Mouse (Mus musculus) hindbrain, embryonic 13.5 days (tissue): Measurements from ENCODE around the gene Tex14. TPM values are rescaled to one million over a fixed set of nuclear protein-coding genes. Genes with fewer than 3 reads are reported as not detected.

Experiments
- ATAC-seq: fragments of 200-750 bp; cut with Nextera tagmentation; 2 replicates; pipeline ENCODE4 v1.8.0; 2017; ENCODE audit warnings: moderate TSS enrichment; ENCODE audit not compliant: low FRiP score
- H3K27ac ChIP-seq: fragments of 300-500 bp; sonication (generic); 2 replicates; pipeline ENCODE4 v1.5.1; 2015; ENCODE audit warnings: inconsistent platforms, mild to moderate bottlenecking, moderate library complexity
- H3K27me3 ChIP-seq: fragments of 300-500 bp; sonication (generic); 2 replicates; pipeline ENCODE4 v1.6.1; 2015; ENCODE audit warnings: mild to moderate bottlenecking, inconsistent platforms
- H3K36me3 ChIP-seq: fragments of 300-500 bp; sonication (generic); 2 replicates; pipeline ENCODE4 v1.6.1; 2015; ENCODE audit warnings: mild to moderate bottlenecking, inconsistent platforms
- H3K4me1 ChIP-seq: fragments of 300-500 bp; sonication (generic); replicated peaks from 2 replicates; pipeline ENCODE4 v1.6.1; 2015; ENCODE audit warnings: inconsistent platforms
- H3K4me2 ChIP-seq: fragments of 300-500 bp; sonication (generic); 2 replicates; pipeline ENCODE4 v1.6.1; 2015; ENCODE audit warnings: inconsistent platforms, mild to moderate bottlenecking, moderate library complexity
- H3K4me3 ChIP-seq: fragments of 300-500 bp; sonication (generic); 2 replicates; pipeline ENCODE4 v1.5.1; 2015; ENCODE audit warnings: mild to moderate bottlenecking, inconsistent platforms
- H3K9ac ChIP-seq: fragments of 300-500 bp; sonication (generic); 2 replicates; pipeline ENCODE4 v1.6.1; 2015; ENCODE audit warnings: mild to moderate bottlenecking, inconsistent platforms
- H3K9me3 ChIP-seq: fragments of 300-500 bp; sonication (generic); 2 replicates; pipeline ENCODE4 v1.6.1; 2016; ENCODE audit warnings: inconsistent platforms
- WGBS: fragments of 180-500 bp; shearing (Covaris S2); methylation state at CpG from one replicate; pipeline ENCODE4 v1.1.7; 2015; 5-methylcytosine and 5-hydroxymethylcytosine counted together
- polyA plus RNA-seq: library from polyadenylated mRNA; unstranded; fragments of >200 nt; fragmentation: Nextera tagmentation; extraction: Ambion mirVana; gene quantifications from 2 replicates; pipeline ENCODE4 v1.2.1, GENCODE M21; 2015

Tex14 gene
- polyA plus RNA-seq, 1 experiment from 2014 or later: 1.00 TPM

- peak overlapping the region; percentile 90 for H3K4me3 ChIP-seq
- WGBS: 46% methylated on average over 2 of the region's 2 CpGs
- H3K36me3 ChIP-seq: peaks cover 46% of the 10 kb centered on the region
- peak overlapping the region; percentile 94 for H3K27ac ChIP-seq
- H3K27me3 ChIP-seq: no peaks in the 10 kb centered on the region
- ATAC-seq: no peak
- H3K4me1 ChIP-seq: peaks cover 48% of the 10 kb centered on the region
- peak overlapping the region; percentile 83 for H3K4me2 ChIP-seq
- H3K9me3 ChIP-seq: no peaks in the 10 kb centered on the region
- H3K9ac ChIP-seq: peak overlapping the region; percentile 99
Measured at GRCm38 (mm10) chr11:87596492-87596891, 191.6 kb downstream of the Tex14 start.

- peak overlapping the region; percentile 99 for H3K9ac ChIP-seq
- peak overlapping the region; percentile 83 for H3K4me2 ChIP-seq
- H3K9me3 ChIP-seq: no peaks in the 10 kb centered on the region
- H3K27ac ChIP-seq: peak overlapping the region; percentile 94
- peak overlapping the region; percentile 90 for H3K4me3 ChIP-seq
- peaks cover 52% of the 10 kb centered on the region for H3K36me3 ChIP-seq
- no peak for ATAC-seq
- H3K4me1 ChIP-seq: peaks cover 48% of the 10 kb centered on the region
- H3K27me3 ChIP-seq: no peaks in the 10 kb centered on the region
Measured at GRCm38 (mm10) chr11:87597061-87597460, 192.2 kb downstream of the Tex14 start.

- H3K27ac ChIP-seq: no peak overlapping the region
- H3K9me3 ChIP-seq: no peaks in the 10 kb centered on the region
- H3K4me1 ChIP-seq: peaks cover 32% of the 10 kb centered on the region
- 91% methylated on average over 13 of the region's 13 CpGs for WGBS
- ATAC-seq: no peak
- H3K36me3 ChIP-seq: peaks cover 77% of the 10 kb centered on the region
- no peaks in the 10 kb centered on the region for H3K27me3 ChIP-seq
- H3K9ac ChIP-seq: no peak overlapping the region
- H3K4me3 ChIP-seq: no peak overlapping the region
- H3K4me2 ChIP-seq: no peak overlapping the region
Measured at GRCm38 (mm10) chr11:87599395-87600089, 194.7 kb downstream of the Tex14 start.

- no peak for ATAC-seq
- Histone ChIP-seq H3K27ac (no peak overlapping the region), H3K4me3 (no peak overlapping the region), H3K4me1 (peaks cover 24% of the 10 kb centered on the region), H3K9ac (no peak overlapping the region), H3K9me3 (no peaks in the 10 kb centered on the region), H3K27me3 (no peaks in the 10 kb centered on the region), H3K36me3 (peaks cover 85% of the 10 kb centered on the region), H3K4me2 (no peak overlapping the region)
- WGBS: 97% methylated on average over 10 of the region's 10 CpGs
Measured at GRCm38 (mm10) chr11:87600322-87600853, 195.5 kb downstream of the Tex14 start.

- WGBS: 93% methylated on average over 9 of the region's 9 CpGs
- ATAC-seq: no peak
- Histone ChIP-seq H3K4me3 (no peak overlapping the region), H3K36me3 (peaks cover 98% of the 10 kb centered on the region), H3K9ac (no peak overlapping the region), H3K4me2 (no peak overlapping the region), H3K27me3 (no peaks in the 10 kb centered on the region), H3K27ac (no peak overlapping the region), H3K9me3 (no peaks in the 10 kb centered on the region), H3K4me1 (peaks cover 9% of the 10 kb centered on the region)
Measured at GRCm38 (mm10) chr11:87602234-87602633, 197.4 kb downstream of the Tex14 start.

- Histone ChIP-seq H3K4me1 (0 out of 2 replicates have a peak, but pooled peaks cover 3% of the 10 kb centered on the region), H3K4me2 (no peak overlapping the region), H3K9ac (no peak overlapping the region), H3K27me3 (no peaks in the 10 kb centered on the region), H3K36me3 (peaks cover 98% of the 10 kb centered on the region), H3K4me3 (no peak overlapping the region), H3K9me3 (no peaks in the 10 kb centered on the region), H3K27ac (no peak overlapping the region)
- no peak for ATAC-seq
- 95% methylated on average over 2 of the region's 2 CpGs for WGBS
Measured at GRCm38 (mm10) chr11:87603571-87603970, 198.7 kb downstream of the Tex14 start.

Other genes starting within 250 kb of the Tex14 start
- gene Ppm1e, start 46.0 kb upstream of the Tex14 start, polyA plus RNA-seq: 22.6 and 22.9 TPM in 2 replicates
- gene Rad51c, start 111 bp upstream of the Tex14 start, polyA plus RNA-seq: 5.1 and 6.2 TPM in 2 replicates
- not detected in 2 replicates for gene Gm11492, start 161.6 kb downstream of the Tex14 start, polyA plus RNA-seq
- gene Sept4, start 163.8 kb downstream of the Tex14 start, polyA plus RNA-seq: 20.2 and 22.4 TPM in 2 replicates
- gene Mtmr4, start 187.1 kb downstream of the Tex14 start, polyA plus RNA-seq: 60.4 and 60.7 TPM in 2 replicates
- 0.51 and 0.63 TPM in 2 replicates for gene Hsf5, start 212.1 kb downstream of the Tex14 start, polyA plus RNA-seq